Mouse (Mus musculus) ovary, postnatal 14 days (tissue): ENCODE data around the gene Casp12.
A peak's percentile ranks its signal among the peaks of the same experiment; 100 is the strongest.
"Not testable (repeated sequence)": the region's sequence is repeated elsewhere in the genome, so short reads cannot be mapped to it uniquely, and the experiment has no call there.

Source experiments
- DNase-seq: peaks from one replicate; pipeline ENCODE4 v3.0.0; 2022; ENCODE audit warnings: low spot score

Casp12 gene

GRCm38 (mm10) chr9:5345291-5345898, at the start of gene Casp12:
TSS of gene Casp12 (plus strand) at chr9:5345430.
- peak; percentile 9 for DNase-seq

GRCm38 (mm10) chr9:5296354-5297237, 48.6 kb upstream of the Casp12 start:
- DNase-seq: no peak

DNA sequence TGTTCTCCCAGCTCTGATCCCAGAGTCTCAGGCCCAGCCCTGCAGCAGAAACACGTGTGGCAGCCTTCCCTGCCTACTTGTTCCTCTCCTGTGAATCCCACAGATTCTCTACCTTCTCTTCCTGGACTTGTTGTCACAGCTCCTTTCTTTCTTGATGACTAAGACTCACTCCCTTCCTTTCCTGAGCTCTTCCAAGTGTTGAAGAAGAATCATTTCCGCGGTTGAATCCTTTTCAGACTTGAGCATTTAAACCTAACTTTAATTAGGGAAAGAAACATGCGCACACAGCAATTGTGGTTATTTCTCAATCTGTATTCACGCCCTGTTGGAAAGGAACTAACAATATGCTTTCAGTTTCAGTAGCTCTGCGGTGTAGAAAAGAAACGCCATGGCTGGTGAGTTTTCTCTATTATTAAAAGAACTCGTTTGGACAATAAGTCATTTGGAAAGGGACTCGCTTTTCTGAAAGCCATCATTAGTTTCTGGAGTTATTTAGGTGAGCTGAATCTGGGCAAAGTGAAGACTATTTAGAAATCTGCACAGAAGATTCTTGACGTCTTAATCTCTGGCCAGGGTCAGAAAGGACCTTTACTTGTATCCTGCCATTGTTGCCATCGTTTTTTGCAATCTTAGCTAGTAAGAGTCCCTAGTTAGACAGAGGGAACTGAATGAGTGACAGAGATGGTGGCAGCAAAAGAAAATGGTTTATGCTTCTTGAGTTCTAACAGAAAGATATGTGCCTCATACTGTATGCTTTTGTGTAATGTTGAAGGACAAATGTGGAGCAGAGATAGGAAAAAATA, 46.7 kb upstream of the Casp12 start, which contains the start of gene Casp1:
TSS of gene Casp1 (plus strand) at position 189 of the 803 bp plus-strand sequence.
- DNase-seq: no peak

DNA sequence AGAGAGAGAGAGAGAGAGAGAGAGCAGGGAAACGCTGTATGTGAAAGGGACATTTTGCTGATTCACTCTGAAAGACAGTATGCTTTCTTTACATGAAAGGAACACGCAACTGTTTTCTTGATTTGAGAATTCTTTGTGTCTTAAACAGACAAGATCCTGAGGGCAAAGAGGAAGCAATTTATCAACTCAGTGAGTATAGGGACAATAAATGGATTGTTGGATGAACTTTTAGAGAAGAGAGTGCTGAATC, 46.2 kb upstream of the Casp12 start:
- DNase-seq: no peak

DNA sequence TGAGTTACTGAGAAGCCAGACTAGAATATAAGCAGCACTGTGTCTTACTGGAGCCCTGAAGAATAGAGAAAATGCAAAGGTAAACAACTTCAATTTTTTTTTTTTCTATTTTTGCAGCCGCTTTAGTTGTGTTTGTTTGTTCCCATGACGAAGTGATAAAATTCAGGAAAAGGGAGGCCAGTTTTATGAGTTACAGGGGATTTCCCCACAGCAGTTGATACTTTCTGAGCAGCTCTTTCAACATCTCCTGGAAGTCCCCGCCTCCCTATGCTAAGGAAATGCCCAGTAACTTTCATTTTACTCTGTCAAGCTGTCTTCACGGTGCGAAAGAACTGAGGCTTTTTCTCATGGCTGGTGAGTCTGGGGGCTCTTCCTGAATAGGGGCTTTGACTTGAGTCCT, 36.7 kb upstream of the Casp12 start, which contains the start of gene Casp4:
TSS of gene Casp4 (plus strand) at position 268 of the 400 bp plus-strand sequence.
- DNase-seq: no peak

GRCm38 (mm10) chr9:5310112-5310511, 35.1 kb upstream of the Casp12 start:
- DNase-seq: no peak

DNA sequence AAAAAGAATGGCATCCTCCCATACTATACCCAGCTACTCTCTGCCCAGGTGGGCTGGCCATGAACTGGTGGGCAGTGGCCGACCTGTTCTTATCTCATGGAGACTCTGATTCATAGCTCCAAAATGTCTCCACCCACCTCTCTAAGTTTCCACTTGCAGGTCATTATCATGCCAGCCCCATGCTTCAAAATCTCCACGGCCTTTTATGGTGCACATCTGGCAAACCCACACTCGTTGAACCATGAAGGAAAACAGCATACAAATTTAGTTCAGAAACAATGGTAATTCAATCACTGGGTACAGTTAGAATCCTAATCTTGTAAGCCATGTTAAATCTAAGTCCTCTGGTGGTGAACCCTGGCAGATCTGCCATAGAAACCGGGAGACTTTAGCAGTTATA, 33.8 kb upstream of the Casp12 start:
- DNase-seq: no peak

- no peak for DNase-seq
These were observed 17.0 kb upstream of the Casp12 start for GRCm38 (mm10) chr9:5328204-5328603.

- no peak for DNase-seq
These were observed 12.8 kb upstream of the Casp12 start for GRCm38 (mm10) chr9:5332441-5332840.

- no peak for DNase-seq
These were observed 11.8 kb upstream of the Casp12 start for GRCm38 (mm10) chr9:5333422-5333821.

GRCm38 (mm10) chr9:5343092-5343491, 2.1 kb upstream of the Casp12 start:
- DNase-seq: no peak

GRCm38 (mm10) chr9:5344090-5344489, 1.1 kb upstream of the Casp12 start:
- no peak for DNase-seq

GRCm38 (mm10) chr9:5347381-5347780, 2.2 kb downstream of the Casp12 start:
- DNase-seq: no peak

- DNase-seq: no peak
These were observed 8.4 kb downstream of the Casp12 start for GRCm38 (mm10) chr9:5353673-5354072.

DNA sequence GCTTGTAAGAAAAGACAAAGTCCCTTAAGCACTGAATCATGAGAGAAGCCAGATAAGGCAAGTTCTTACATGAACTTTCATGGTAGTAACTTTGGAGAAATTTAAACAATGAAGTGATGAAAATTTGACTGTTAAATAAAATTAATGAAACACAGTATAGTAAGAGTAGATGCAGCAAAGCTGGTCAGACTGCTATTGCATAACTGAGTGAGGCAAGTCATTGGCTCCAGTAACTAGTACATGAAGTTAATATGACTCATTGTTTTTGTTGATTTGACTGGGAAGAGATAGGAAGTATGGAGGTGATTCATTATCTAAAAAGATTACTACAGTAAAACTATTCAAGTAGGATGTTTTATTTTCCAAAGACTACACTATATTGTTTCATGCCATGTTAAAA, 11.6 kb downstream of the Casp12 start:
- DNase-seq: no peak

- DNase-seq: no peak
These were observed 48.3 kb downstream of the Casp12 start for GRCm38 (mm10) chr9:5393561-5393960.

GRCm38 (mm10) chr9:5395861-5396260, 50.6 kb downstream of the Casp12 start:
- DNase-seq: not testable (repeated sequence)

- DNase-seq: no peak
These were observed 65.8 kb downstream of the Casp12 start for GRCm38 (mm10) chr9:5410988-5411568.

DNA sequence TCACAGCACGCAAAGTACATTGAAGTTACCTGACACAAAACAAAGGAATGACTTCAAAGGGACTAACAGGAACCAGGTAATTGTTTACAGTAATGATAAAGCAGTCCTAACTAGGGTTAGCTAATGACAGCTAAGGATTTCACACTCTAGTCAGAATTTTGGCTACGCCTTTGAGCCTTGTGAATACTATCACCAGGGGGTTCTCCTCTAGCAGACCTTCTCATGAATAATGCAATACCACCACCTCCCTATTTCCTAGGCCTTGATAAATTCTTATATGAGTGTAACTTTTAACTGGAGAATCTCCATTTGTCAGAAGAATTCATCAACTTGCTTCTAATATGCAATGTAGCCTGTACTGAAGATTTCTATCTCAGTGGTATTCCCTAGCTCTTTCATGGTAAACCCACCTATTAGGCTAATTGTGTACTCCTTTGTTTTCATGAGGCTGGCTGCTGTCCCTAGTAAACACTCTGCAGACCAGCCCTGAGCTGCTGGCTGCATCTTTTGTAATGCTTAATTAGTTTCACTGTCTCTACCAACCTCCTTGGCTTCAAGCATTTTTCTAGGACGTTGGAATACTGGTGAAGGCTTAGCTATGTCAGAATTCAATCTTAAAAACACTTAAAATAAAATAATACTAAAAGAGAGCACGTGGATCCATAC, 67.3 kb downstream of the Casp12 start:
- DNase-seq: no peak

- DNase-seq: no peak
These were observed 72.6 kb downstream of the Casp12 start for GRCm38 (mm10) chr9:5417871-5418270.
